Mouse (Mus musculus): ENCODE data around the gene Calm2. TPM values are rescaled to one million over a fixed set of nuclear protein-coding genes. Genes with fewer than 3 reads are reported as not detected.
A peak's percentile ranks its signal among the peaks of the same experiment; 100 is the strongest.

Calm2 gene
- 306 and 329 TPM in 2 replicates for polyA plus RNA-seq (2015; fragmentation: Nextera tagmentation; extraction: Ambion mirVana)

DNA sequence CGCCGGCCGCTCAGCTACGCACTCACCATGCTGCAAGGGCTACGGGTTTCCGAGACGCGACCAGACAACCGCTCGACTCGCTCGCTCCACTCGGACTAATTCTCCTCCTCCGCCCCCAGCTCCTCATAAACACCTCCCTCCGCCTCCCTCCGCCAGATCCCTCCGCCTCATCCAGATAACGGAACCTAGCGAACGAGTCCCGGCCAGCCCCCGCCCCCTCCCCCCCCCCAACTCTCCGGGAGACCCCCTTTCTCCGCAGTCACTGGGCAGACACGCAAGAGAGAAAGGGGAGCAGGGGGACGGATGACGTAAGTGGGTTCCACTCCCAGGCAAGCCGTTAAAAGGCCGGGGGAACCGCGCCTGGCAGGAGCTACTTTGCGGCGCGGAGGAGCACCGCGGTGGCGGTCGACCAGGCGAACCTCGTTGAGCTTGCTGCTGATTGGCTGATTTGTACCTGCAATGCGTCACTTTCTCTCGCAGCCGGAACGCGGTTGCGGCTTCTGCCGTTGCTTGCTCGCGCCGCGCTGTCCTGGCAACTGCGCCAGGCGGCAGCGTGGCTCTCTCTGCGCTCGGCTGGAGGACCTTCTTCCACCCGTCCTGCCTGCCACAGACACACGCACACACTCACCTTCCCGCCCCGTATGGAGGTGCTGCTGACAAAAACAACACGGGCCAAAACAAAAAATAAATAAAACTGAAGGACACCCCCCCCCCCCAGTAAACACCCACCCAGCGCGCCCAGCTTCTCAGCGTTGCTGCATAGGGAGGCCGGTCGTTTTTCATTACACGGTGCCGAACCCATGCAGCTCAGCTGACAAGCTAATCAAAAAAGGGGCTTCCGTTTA is at the start of gene Calm2:
Gene Calm2, minus strand, starts transcription at position 169 of the 845 bp plus-strand sequence.
- WGBS (ENCODE audit: insufficient replicate concordance): under 1% methylated on average over 68 of the region's 69 CpGs
- H3K9ac ChIP-seq: peak within 1 kb of the TSS; percentile 99
- peak within 1 kb of the TSS; percentile 97 for H3K27ac ChIP-seq (replicated peaks)
- peak within 1 kb of the TSS; percentile 86 for H3K4me2 ChIP-seq
- no peaks in the 10 kb centered on the region for H3K9me3 ChIP-seq (replicated peaks)
- peak within 1 kb of the TSS; percentile 97 for H3K4me3 ChIP-seq (replicated peaks)
- H3K4me1 ChIP-seq (replicated peaks): peaks cover 49% of the 10 kb centered on the region
- peak; percentile 88 for ATAC-seq (ENCODE audit: insufficient read depth)
- peaks cover 4% of the 10 kb centered on the region; the same call in 1 of the 2 replicates for H3K36me3 ChIP-seq (replicated peaks)
- H3K27me3 ChIP-seq: peaks cover 6% of the 10 kb centered on the region; the same call in 1 of the 2 replicates

DNA sequence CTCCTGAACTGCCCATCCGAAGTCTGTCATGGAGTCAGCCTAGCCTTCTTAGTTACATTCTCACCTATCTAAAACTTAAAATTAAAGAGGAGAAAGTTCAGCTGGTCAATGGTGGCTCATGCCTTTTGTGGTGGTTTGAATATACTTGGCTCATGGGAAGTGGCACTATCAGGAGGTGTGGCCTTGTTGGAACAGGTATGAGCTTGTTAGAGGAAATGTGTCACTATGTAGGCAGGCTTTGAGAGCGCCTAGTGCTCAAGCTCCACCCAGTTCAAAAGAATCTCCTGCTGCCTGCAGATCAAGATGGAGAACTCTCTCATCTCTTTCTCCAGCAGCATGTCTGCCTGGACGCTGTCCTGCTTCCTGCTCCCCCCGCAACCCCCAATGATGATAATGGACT is 48.8 kb upstream of the Calm2 start:
- H3K4me3 ChIP-seq (replicated peaks): no peak overlapping the region
- 76% methylated on average over 4 of the region's 4 CpGs for WGBS (ENCODE audit: insufficient replicate concordance)
- no peak for ATAC-seq (ENCODE audit: insufficient read depth)

DNA sequence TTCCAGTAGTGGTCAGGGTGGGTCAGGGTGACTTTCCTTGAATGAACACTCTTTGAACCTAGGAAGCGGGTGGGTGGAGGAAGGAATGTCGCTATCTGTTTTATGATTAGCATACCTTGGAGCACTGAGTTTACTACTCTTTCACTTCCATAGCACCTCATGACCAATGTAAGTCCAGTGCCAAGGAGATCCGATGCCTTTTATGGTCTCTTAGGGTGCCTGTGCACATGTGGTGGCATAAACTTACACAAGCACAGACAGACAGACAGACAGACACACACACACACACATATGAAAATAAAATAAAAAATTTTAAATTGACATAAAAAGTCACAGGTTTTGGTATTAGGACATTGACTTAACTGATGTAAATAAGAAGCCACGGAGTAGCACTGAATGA is 47.6 kb upstream of the Calm2 start:
- no peaks in the 10 kb centered on the region for H3K27me3 ChIP-seq
- no peak overlapping the region for H3K27ac ChIP-seq (replicated peaks)
- no peaks in the 10 kb centered on the region for H3K36me3 ChIP-seq (replicated peaks)
- H3K4me2 ChIP-seq: no peak overlapping the region
- H3K4me1 ChIP-seq (replicated peaks): no peaks in the 10 kb centered on the region
- no peak overlapping the region for H3K4me3 ChIP-seq (replicated peaks)
- no peaks in the 10 kb centered on the region for H3K9me3 ChIP-seq (replicated peaks)
- 85% methylated on average over 4 of the region's 4 CpGs for WGBS (ENCODE audit: insufficient replicate concordance)
- H3K9ac ChIP-seq: no peak overlapping the region
- no peak for ATAC-seq (ENCODE audit: insufficient read depth)

More for the DNA sequence above, 48.8 kb upstream of the Calm2 start:
- Histone ChIP-seq H3K9me3 (replicated peaks) (no peaks in the 10 kb centered on the region), H3K27ac (replicated peaks) (no peak overlapping the region), H3K4me1 (replicated peaks) (no peaks in the 10 kb centered on the region), H3K36me3 (replicated peaks) (no peaks in the 10 kb centered on the region), H3K9ac (no peak overlapping the region), H3K4me2 (no peak overlapping the region), H3K27me3 (0 out of 2 replicates have a peak, but pooled peaks cover 5% of the 10 kb centered on the region)

DNA sequence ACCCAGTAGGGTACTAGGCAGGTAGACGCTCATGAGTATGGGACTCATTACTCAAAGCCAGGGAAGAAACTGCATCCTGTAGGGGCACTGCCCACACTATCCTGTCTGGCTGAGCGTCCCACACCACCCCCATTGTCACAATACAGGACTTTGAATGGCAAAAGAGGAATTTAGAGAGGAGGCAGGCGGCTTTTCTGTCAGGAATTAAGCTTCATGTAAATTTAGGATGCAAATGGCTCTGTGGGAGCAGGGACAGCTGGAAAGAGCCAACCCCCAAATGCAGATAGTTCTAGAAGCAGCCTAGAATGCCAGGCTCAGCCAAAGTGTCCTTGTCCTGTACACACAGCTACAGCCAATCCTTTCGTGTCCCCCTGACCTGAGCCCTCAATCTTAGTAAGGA is 45.6 kb upstream of the Calm2 start:
- WGBS (ENCODE audit: insufficient replicate concordance): 59% methylated on average over 4 of the region's 4 CpGs
- ATAC-seq (ENCODE audit: insufficient read depth): no peak
- H3K27ac ChIP-seq (replicated peaks): no peak overlapping the region
- H3K9ac ChIP-seq: no peak overlapping the region
- no peaks in the 10 kb centered on the region for H3K4me1 ChIP-seq (replicated peaks)
- no peak overlapping the region for H3K4me3 ChIP-seq (replicated peaks)
- no peaks in the 10 kb centered on the region for H3K36me3 ChIP-seq (replicated peaks)
- no peak overlapping the region for H3K4me2 ChIP-seq
- H3K27me3 ChIP-seq: no peaks in the 10 kb centered on the region
- H3K9me3 ChIP-seq (replicated peaks): no peaks in the 10 kb centered on the region

DNA sequence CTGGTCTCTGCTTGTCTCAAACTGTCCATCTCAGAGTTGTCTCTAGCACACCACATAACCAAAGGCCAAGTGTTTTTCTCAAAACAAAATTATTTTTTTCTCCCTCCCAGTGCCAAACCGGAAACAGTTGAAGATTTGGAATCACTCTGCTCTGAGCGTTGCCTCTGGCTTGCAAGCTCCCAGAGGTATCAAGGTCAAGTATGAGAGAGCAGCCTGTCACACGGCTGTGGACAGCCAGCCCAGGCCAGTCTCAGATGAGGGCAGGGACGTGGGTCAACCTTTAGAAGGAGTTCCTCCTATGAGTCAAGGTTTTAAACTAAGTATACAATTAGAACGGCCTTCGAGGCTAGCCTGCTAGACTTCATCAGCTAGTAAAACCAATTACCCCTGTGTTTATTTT is 43.6 kb upstream of the Calm2 start:
- Histone ChIP-seq H3K36me3 (replicated peaks) (no peaks in the 10 kb centered on the region), H3K4me1 (replicated peaks) (no peaks in the 10 kb centered on the region), H3K27me3 (no peaks in the 10 kb centered on the region), H3K9ac (no peak overlapping the region), H3K9me3 (replicated peaks) (no peaks in the 10 kb centered on the region), H3K4me2 (no peak overlapping the region), H3K27ac (replicated peaks) (no peak overlapping the region), H3K4me3 (replicated peaks) (no peak overlapping the region)
- WGBS (ENCODE audit: insufficient replicate concordance): 50% methylated on average over 6 of the region's 6 CpGs
- ATAC-seq (ENCODE audit: insufficient read depth): no peak

DNA sequence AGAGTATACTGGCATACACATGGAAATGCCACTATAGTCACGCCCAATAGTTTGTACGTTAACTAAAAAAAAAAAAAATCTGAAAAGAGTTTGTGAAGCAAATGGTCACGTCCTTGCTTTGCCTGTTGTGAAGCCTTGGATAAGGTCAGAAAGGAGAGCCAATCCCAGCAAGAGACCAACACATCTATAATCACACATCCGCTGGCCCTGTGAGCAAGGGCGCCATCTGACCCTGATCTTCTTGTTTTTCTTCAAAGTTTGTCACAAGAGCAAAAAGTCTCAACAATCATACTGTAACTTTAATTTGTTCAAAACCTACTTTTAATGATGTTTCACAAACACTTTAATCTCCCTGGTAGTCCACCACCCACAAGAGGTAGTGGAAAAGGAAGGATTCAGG is 39.0 kb upstream of the Calm2 start:
- no peaks in the 10 kb centered on the region for H3K36me3 ChIP-seq (replicated peaks)
- H3K4me2 ChIP-seq: no peak overlapping the region
- no peaks in the 10 kb centered on the region for H3K9me3 ChIP-seq (replicated peaks)
- H3K27me3 ChIP-seq: no peaks in the 10 kb centered on the region
- H3K4me3 ChIP-seq (replicated peaks): no peak overlapping the region
- H3K27ac ChIP-seq (replicated peaks): no peak overlapping the region
- H3K9ac ChIP-seq: no peak overlapping the region
- no peak for ATAC-seq (ENCODE audit: insufficient read depth)
- no peaks in the 10 kb centered on the region for H3K4me1 ChIP-seq (replicated peaks)
- 80% methylated on average over 5 of the region's 5 CpGs for WGBS (ENCODE audit: insufficient replicate concordance)

DNA sequence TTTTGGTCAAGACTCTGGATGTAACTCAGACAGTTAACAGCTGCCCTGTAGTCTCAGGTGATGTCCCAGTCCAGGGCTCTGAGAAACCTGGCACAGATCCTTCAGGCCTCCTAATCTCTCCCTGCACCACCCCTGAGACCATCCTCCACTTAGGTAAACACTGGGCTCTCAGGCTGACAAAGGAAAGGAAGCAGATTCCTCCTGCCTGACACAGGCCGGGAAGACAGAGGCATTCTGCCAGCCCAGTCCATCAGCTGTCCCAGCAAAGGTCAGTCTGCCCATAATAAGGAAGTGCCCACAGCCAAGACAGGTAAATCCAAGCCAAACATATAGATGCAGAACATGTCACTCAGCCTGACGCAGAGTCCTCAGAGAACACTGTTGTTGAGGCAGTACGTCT is 36.1 kb upstream of the Calm2 start:
- no peak for ATAC-seq (ENCODE audit: insufficient read depth)
- H3K4me2 ChIP-seq: no peak overlapping the region
- H3K27me3 ChIP-seq: no peaks in the 10 kb centered on the region
- H3K9me3 ChIP-seq (replicated peaks): no peaks in the 10 kb centered on the region
- no peak overlapping the region for H3K9ac ChIP-seq
- no peak overlapping the region for H3K4me3 ChIP-seq (replicated peaks)
- no peaks in the 10 kb centered on the region for H3K4me1 ChIP-seq (replicated peaks)
- no peaks in the 10 kb centered on the region for H3K36me3 ChIP-seq (replicated peaks)
- H3K27ac ChIP-seq (replicated peaks): no peak overlapping the region
- WGBS (ENCODE audit: insufficient replicate concordance): 61% methylated on average over 3 of the region's 3 CpGs

DNA sequence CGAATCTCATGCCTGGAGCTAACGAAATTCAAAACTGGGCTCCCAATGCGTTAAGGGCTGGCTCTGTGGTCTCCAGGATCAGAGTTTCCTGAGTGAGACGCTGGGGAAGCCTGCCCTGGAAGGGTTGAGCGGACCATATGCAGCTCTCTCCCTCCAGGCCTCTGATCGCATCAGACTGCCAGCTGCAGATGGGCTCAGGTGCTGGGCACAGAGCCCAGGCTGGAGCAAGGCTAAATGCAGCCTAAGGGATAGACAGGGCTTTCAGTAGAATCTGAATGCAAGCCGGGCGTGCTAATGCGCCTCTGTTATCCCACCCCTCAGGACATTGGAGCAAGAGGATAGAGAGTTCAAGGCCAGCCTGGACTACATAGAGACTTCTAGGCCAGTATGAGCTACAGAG is 31.8 kb upstream of the Calm2 start:
- H3K36me3 ChIP-seq (replicated peaks): no peaks in the 10 kb centered on the region
- peaks cover 22% of the 10 kb centered on the region for H3K27me3 ChIP-seq
- no peaks in the 10 kb centered on the region for H3K9me3 ChIP-seq (replicated peaks)
- H3K4me2 ChIP-seq: no peak overlapping the region
- no peak for ATAC-seq (ENCODE audit: insufficient read depth)
- H3K27ac ChIP-seq (replicated peaks): no peak overlapping the region
- no peak overlapping the region for H3K4me3 ChIP-seq (replicated peaks)
- H3K4me1 ChIP-seq (replicated peaks): peaks cover 15% of the 10 kb centered on the region
- no peak overlapping the region for H3K9ac ChIP-seq
- 70% methylated on average over 9 of the region's 9 CpGs for WGBS (ENCODE audit: insufficient replicate concordance)

DNA sequence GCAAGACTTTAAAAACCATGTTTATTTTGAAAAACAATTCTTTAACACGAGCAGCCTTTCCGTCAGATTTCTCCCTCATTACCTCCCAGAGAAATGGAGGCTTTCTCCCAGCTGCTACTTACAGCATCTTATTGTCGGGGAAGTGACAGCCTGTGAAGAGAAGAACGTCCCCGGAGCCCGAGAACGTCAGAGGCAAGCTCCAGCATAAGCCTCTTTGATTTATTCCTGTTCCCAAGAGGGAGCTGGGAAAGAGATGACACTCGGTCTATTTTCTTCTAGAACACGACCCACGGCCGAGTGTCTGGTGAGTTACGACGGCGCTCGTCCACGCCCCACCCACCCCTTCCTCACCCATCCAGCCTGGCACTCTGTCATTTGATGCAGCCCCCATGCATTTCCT is 30.9 kb upstream of the Calm2 start:
- Histone ChIP-seq H3K36me3 (replicated peaks) (no peaks in the 10 kb centered on the region), H3K4me2 (no peak overlapping the region), H3K9me3 (replicated peaks) (no peaks in the 10 kb centered on the region), H3K9ac (no peak overlapping the region), H3K4me1 (replicated peaks) (peaks cover 17% of the 10 kb centered on the region), H3K27ac (replicated peaks) (no peak overlapping the region), H3K4me3 (replicated peaks) (no peak overlapping the region), H3K27me3 (peaks cover 32% of the 10 kb centered on the region)
- 71% methylated on average over 16 of the region's 16 CpGs for WGBS (ENCODE audit: insufficient replicate concordance)
- ATAC-seq (ENCODE audit: insufficient read depth): no peak

DNA sequence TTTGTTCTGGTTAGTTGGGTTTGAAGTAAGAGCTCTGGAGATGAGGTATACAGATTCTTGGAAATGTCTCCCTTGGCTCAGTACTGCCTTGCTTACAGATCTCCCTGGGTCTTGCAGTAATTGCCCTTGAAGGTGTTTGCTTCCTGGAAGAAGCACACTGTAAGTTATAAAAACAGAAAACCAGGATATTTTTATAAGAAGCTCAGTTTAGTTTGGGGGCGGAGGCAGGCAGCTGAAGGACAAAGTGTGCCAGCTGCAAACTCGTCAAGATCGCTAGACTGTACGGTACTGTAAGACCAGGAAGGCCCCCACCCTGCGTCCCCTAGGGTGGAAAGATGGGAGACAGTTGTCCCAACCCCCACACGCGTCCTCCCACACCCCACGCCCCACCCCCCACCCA is 28.6 kb upstream of the Calm2 start:
- Histone ChIP-seq H3K36me3 (replicated peaks) (no peaks in the 10 kb centered on the region), H3K27me3 (peaks cover 45% of the 10 kb centered on the region), H3K4me3 (replicated peaks) (no peak overlapping the region), H3K9ac (no peak overlapping the region), H3K4me2 (no peak overlapping the region), H3K27ac (replicated peaks) (no peak overlapping the region), H3K9me3 (replicated peaks) (no peaks in the 10 kb centered on the region), H3K4me1 (replicated peaks) (peaks cover 30% of the 10 kb centered on the region)
- ATAC-seq (ENCODE audit: insufficient read depth): no peak
- WGBS (ENCODE audit: insufficient replicate concordance): 40% methylated on average over 8 of the region's 8 CpGs

DNA sequence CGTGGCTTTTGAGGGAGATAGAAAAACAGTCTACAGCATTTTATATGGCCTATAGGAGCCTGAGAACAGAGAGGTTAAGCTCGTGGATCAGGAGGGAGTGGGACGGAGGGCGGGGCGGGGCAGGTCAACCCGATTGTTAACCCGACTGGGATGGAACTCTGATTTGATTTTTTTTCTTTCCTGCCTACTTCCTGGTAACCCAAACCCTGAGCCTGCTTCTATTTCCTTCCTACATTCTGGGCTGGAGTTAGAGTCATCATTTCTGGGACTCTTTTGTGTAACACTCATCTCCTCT is 27.7 kb upstream of the Calm2 start:
- Histone ChIP-seq H3K4me1 (replicated peaks) (peaks cover 39% of the 10 kb centered on the region), H3K9ac (no peak overlapping the region), H3K27ac (replicated peaks) (no peak overlapping the region), H3K9me3 (replicated peaks) (no peaks in the 10 kb centered on the region), H3K4me3 (replicated peaks) (peak overlapping the region; percentile 33), H3K36me3 (replicated peaks) (no peaks in the 10 kb centered on the region), H3K27me3 (peaks cover 45% of the 10 kb centered on the region), H3K4me2 (peak overlapping the region; percentile 58)
- WGBS (ENCODE audit: insufficient replicate concordance): 4% methylated on average over 7 of the region's 7 CpGs
- peak; percentile 6; the same call in 1 of the 2 replicates for ATAC-seq (ENCODE audit: insufficient read depth)

Data from liver, embryonic 15.5 days (tissue).